Mouse (Mus musculus): ENCODE data around the gene Dennd5a. TPM values are rescaled to one million over a fixed set of nuclear protein-coding genes. Genes with fewer than 3 reads are reported as not detected.

Dennd5a gene
- total and polyA plus RNA-seq, 3 experiments: 33.1 to 78.8 (median 64.4) TPM

- DNase-seq (ENCODE audit: low read depth, low spot score): no peak
- H3K9me3 ChIP-seq (replicated peaks; ENCODE audit: insufficient read depth, low read length): no peaks in the 10 kb centered on the region
- H3K4me1 ChIP-seq (ENCODE audit: control insufficient read depth in 1 of 2, insufficient read depth in 2 of 2, low read length in 2 of 2): peaks cover 22 to 47% of the 10 kb centered on the region in 2 experiments
- no peaks in the 10 kb centered on the region; the same call in 1 of the 2 replicates for H3K79me2 ChIP-seq (ENCODE audit: control insufficient read depth, insufficient read depth, low read length, poor library complexity)
- no peaks in the 10 kb centered on the region for H3K27me3 ChIP-seq (ENCODE audit: control insufficient read depth in 1 of 2, insufficient read depth in 2 of 2, low read length in 2 of 2)
- peak overlapping the region; percentile 84 for H3K27ac ChIP-seq (ENCODE audit: control insufficient read depth, low read depth, low read length)
- TF ChIP-seq ZC3H11A (IDR thresholded peaks at IDR 0.05; ENCODE audit: low read depth, low read length) (no peak), MYC (IDR thresholded peaks at IDR 0.05; ENCODE audit: low read depth, low read length) (no peak), HCFC1 (IDR thresholded peaks at IDR 0.05; ENCODE audit: low read depth, low read length) (no peak), TBP (IDR thresholded peaks at IDR 0.05; ENCODE audit: low read depth, low read length) (no peak), USF1 (IDR thresholded peaks at IDR 0.05; ENCODE audit: low read depth, low read length) (no peak)
- H3K36me3 ChIP-seq (ENCODE audit: control insufficient read depth in 1 of 2, insufficient read depth in 2 of 2, low read length in 2 of 2): peaks cover 0 to 33% of the 10 kb centered on the region in 2 experiments; a peak in 2 of 4 replicates
- H3K9ac ChIP-seq (ENCODE audit: control insufficient read depth, low read depth, low read length, poor library complexity, severe bottlenecking): no peak overlapping the region
- H3K4me3 ChIP-seq (ENCODE audit: control insufficient read depth in 1 of 2, insufficient read depth in 1 of 2, low read depth in 2 of 2, low read length in 2 of 2): no peak overlapping the region
These were observed 108.3 kb downstream of the Dennd5a start for GRCm38 (mm10) chr7:109852017-109852416.

DNA sequence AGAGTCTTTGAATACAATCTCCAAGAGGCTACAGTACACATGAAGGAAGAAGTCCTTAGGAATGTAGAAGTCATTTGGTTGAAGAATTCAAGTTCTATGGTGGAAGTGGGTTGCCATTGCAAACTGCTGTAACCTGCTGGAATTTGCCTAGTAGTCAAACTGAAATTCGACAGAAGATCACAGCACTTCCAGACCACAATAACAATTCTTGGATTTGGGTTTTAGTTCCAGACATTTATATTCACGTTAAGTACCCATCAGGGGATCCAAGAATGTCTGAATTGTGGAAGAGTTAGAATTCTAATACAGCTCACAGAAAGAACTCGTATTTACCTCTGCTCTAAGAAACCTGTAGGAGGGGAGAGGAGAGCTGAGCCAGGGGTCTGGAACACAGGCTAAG lies 109.7 kb downstream of the Dennd5a start:
- Histone ChIP-seq H3K9ac (ENCODE audit: control insufficient read depth, low read depth, low read length, poor library complexity, severe bottlenecking) (no peak overlapping the region), H3K4me3 (ENCODE audit: control insufficient read depth in 1 of 2, insufficient read depth in 1 of 2, low read depth in 2 of 2, low read length in 2 of 2) (no peak overlapping the region), H3K9me3 (replicated peaks; ENCODE audit: insufficient read depth, low read length) (no peaks in the 10 kb centered on the region), H3K27me3 (ENCODE audit: control insufficient read depth in 1 of 2, insufficient read depth in 2 of 2, low read length in 2 of 2) (no peaks in the 10 kb centered on the region), H3K36me3 (ENCODE audit: control insufficient read depth in 1 of 2, insufficient read depth in 2 of 2, low read length in 2 of 2) (peaks cover 0 to 33% of the 10 kb centered on the region in 2 experiments; a peak in 2 of 4 replicates), H3K27ac (ENCODE audit: control insufficient read depth, low read depth, low read length) (no peak overlapping the region), H3K79me2 (ENCODE audit: control insufficient read depth, insufficient read depth, low read length, poor library complexity) (no peaks in the 10 kb centered on the region; the same call in 1 of the 2 replicates), H3K4me1 (ENCODE audit: control insufficient read depth in 1 of 2, insufficient read depth in 2 of 2, low read length in 2 of 2) (peaks cover 22 to 44% of the 10 kb centered on the region in 2 experiments)
- no peak for DNase-seq (ENCODE audit: low read depth, low spot score)
- TF ChIP-seq USF1 (IDR thresholded peaks at IDR 0.05; ENCODE audit: low read depth, low read length) (no peak), MXI1 (IDR thresholded peaks at IDR 0.05; ENCODE audit: low read depth, low read length) (no peak), JUND (IDR thresholded peaks at IDR 0.05; ENCODE audit: low read depth, low read length) (no peak), CHD1 (IDR thresholded peaks at IDR 0.05; ENCODE audit: low read depth, low read length) (no peak), KAT2A (conservative IDR thresholded peaks at IDR 0.05; ENCODE audit: low read depth, low read length) (no peak), POLR2AphosphoS2 (IDR thresholded peaks at IDR 0.05; ENCODE audit: low read length) (no peak), E2F4 (IDR thresholded peaks at IDR 0.05; ENCODE audit: borderline replicate concordance, low read depth, low read length) (no peak), MAFK (IDR thresholded peaks at IDR 0.05; ENCODE audit: borderline replicate concordance, low read depth, low read length) (no peak), POLR2AphosphoS5 (IDR thresholded peaks at IDR 0.05; ENCODE audit: borderline replicate concordance, low read depth, low read length) (no peak), MAZ (IDR thresholded peaks at IDR 0.05; ENCODE audit: low read depth, low read length) (no peak), NRF1 (IDR thresholded peaks at IDR 0.05; ENCODE audit: insufficient read depth, low read depth, low read length, poor library complexity, severe bottlenecking) (no peak), MYC (IDR thresholded peaks at IDR 0.05; ENCODE audit: low read depth, low read length) (no peak), CHD2 (IDR thresholded peaks at IDR 0.05; ENCODE audit: low read length) (no peak), GATA1 (IDR thresholded peaks at IDR 0.05; ENCODE audit: low read depth, low read length) (no peak), MAX (IDR thresholded peaks at IDR 0.05; ENCODE audit: low read length) (no peak), BHLHE40 (IDR thresholded peaks at IDR 0.05; ENCODE audit: borderline replicate concordance, low read depth, low read length) (no peak), ETS1 (IDR thresholded peaks at IDR 0.05; ENCODE audit: low read depth, low read length) (no peak), MEF2A (IDR thresholded peaks at IDR 0.05; ENCODE audit: extremely low read depth, insufficient replicate concordance, low read depth, low read length, poor library complexity, severe bottlenecking) (no peak), RAD21 (IDR thresholded peaks at IDR 0.05; ENCODE audit: low read depth, low read length) (no peak)
